Mouse (Mus musculus) heart, embryonic 11.5 days (tissue): ENCODE data around the gene Rspo4. TPM values are rescaled to one million over a fixed set of nuclear protein-coding genes. Genes with fewer than 3 reads are reported as not detected.

Experiments used
- ATAC-seq: fragments of 200-750 bp; cut with Nextera tagmentation; replicated peaks from 2 replicates; pipeline ENCODE4 v1.8.0; 2017; ENCODE audit warnings: moderate library complexity; ENCODE audit not compliant: insufficient number of reproducible peaks, low FRiP score, low TSS enrichment
- H3K27ac ChIP-seq: fragments of 300-500 bp; sonication (generic); 2 replicates; pipeline ENCODE4 v1.5.1; 2014; ENCODE audit warnings: mild to moderate bottlenecking, low read depth, low read length
- H3K27me3 ChIP-seq: fragments of 300-500 bp; sonication (generic); 2 replicates; pipeline ENCODE4 v1.6.1; 2014; ENCODE audit warnings: mild to moderate bottlenecking, low read length, mixed read lengths; ENCODE audit not compliant: control insufficient read depth, insufficient read depth
- H3K36me3 ChIP-seq: fragments of 300-500 bp; sonication (generic); 2 replicates; pipeline ENCODE4 v1.6.1; 2014; ENCODE audit warnings: mild to moderate bottlenecking, low read length, moderate library complexity, mixed read lengths; ENCODE audit not compliant: control insufficient read depth, insufficient read depth
- H3K4me1 ChIP-seq: fragments of 300-500 bp; sonication (generic); 2 replicates; pipeline ENCODE4 v1.6.1; 2014; ENCODE audit warnings: low read length; ENCODE audit not compliant: control insufficient read depth, insufficient read depth
- H3K4me2 ChIP-seq: fragments of 300-500 bp; sonication (generic); 2 replicates; pipeline ENCODE4 v1.6.1; 2014; ENCODE audit warnings: mild to moderate bottlenecking, moderate library complexity
- H3K4me3 ChIP-seq: fragments of 300-500 bp; sonication (generic); 2 replicates; pipeline ENCODE4 v1.5.1; 2014; ENCODE audit warnings: low read depth, low read length
- H3K9ac ChIP-seq: fragments of 300-500 bp; sonication (generic); 2 replicates; pipeline ENCODE4 v1.6.1; 2014; ENCODE audit warnings: mild to moderate bottlenecking, low read depth, low read length, moderate library complexity
- H3K9me3 ChIP-seq: fragments of 300-500 bp; sonication (generic); replicated peaks from 2 replicates; pipeline ENCODE4 v1.6.1; 2016; ENCODE audit warnings: low read length; ENCODE audit not compliant: control insufficient read depth
- WGBS: fragments of 180-500 bp; shearing (Covaris S2); extraction: QIAGEN DNeasy Blood & Tissue Kit; methylation state at CpG from one replicate; pipeline ENCODE4 v1.1.7; 2014; ENCODE audit not compliant: insufficient replicate concordance; 5-methylcytosine and 5-hydroxymethylcytosine counted together
- polyA plus RNA-seq: library from polyadenylated mRNA; unstranded; fragments of >200 nt; fragmentation: Nextera tagmentation; extraction: Ambion mirVana; gene quantifications from 2 replicates; pipeline ENCODE4 v1.2.1, GENCODE M21; 2014

The Rspo4 gene
- polyA plus RNA-seq, 1 experiment from 2014 or later: 0.10 TPM

DNA sequence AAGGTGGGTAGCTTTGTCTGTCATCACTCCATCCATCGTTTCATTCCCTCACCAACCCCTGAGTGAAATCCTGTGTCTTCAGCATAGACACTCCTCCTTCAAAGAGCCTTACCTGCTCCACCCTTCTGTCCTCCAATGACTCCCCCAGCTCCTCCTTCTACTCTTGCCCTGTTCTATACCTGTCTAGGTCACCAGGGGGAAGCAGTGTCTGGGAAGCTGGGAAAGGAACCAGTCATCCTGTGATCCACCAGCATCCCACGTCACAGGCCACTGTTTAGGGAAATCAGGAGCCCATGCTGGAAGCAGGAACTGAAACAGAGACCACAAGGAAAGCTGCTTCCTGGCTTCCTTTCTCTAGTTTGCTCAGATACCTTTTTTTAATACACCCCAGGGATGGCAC, 37.0 kb downstream of the Rspo4 start:
- Histone ChIP-seq H3K36me3 (no peaks in the 10 kb centered on the region), H3K4me1 (no peaks in the 10 kb centered on the region), H3K4me3 (no peak overlapping the region), H3K27me3 (no peaks in the 10 kb centered on the region), H3K9me3 (no peaks in the 10 kb centered on the region), H3K4me2 (no peak overlapping the region), H3K9ac (no peak overlapping the region), H3K27ac (no peak overlapping the region)
- 52% methylated on average over 2 of the region's 2 CpGs for WGBS
- ATAC-seq: no peak

DNA sequence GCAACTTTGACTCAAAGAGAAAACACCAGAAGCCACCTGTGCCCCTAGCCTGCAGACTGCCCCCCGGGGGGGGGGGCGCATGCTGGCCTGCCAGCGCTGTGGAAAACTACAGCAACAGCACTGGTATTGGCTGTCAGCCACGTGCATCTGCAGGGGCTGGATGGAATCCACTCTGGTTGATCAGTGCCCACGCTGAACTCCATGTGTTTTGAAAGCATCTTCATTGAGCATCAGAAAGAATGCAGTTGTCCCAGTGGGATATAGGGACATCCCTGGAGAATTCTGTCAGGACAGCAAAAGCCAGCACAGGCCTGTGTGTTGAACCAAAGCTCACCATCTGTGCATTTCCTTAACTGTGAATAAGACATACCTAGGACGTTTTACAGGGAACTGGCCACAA, 48.3 kb downstream of the Rspo4 start:
- H3K27me3 ChIP-seq: peaks cover 3% of the 10 kb centered on the region; the same call in 1 of the 2 replicates
- H3K9me3 ChIP-seq: no peaks in the 10 kb centered on the region
- 58% methylated on average over 6 of the region's 6 CpGs for WGBS
- 0 out of 2 replicates have a peak, but pooled peaks cover 3% of the 10 kb centered on the region for H3K4me1 ChIP-seq
- no peaks in the 10 kb centered on the region for H3K36me3 ChIP-seq
- H3K4me3 ChIP-seq: no peak overlapping the region
- no peak overlapping the region for H3K27ac ChIP-seq
- H3K9ac ChIP-seq: no peak overlapping the region
- no peak overlapping the region for H3K4me2 ChIP-seq
- no peak for ATAC-seq

DNA sequence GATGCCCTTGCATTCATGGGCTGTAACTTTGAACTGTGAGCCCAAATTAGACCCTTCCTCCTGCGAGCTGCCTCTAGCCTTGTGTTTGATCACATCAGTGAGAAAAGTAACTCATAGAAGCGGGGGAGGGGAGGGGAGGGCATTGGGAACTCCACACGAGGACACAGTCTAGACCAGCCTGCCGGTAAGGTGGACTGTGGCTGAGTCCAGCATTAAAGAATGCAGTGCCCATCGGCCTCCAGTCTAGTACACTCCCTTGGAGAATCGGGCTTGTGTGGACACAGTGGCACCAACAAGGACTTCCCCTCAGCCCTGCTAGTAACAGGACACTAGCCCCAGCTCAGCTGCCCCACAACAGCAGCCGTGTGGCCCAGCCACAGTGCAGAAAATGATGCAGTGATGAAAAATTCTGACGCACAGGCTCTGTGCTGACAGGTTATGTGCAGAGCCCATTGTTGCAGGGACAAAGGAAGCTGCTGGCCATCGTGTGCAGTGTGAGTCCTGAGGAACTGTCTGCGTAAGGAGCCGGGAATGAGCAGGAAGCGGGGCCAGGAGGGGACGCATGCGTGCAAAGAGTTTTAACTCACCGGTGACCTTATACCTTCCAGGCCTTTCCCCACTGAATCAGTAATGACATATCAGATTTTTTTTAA, 50.5 kb downstream of the Rspo4 start:
- Histone ChIP-seq H3K4me2 (no peak overlapping the region), H3K27ac (no peak overlapping the region), H3K9me3 (no peaks in the 10 kb centered on the region), H3K4me3 (no peak overlapping the region), H3K9ac (no peak overlapping the region), H3K36me3 (no peaks in the 10 kb centered on the region), H3K4me1 (0 out of 2 replicates have a peak, but pooled peaks cover 3% of the 10 kb centered on the region), H3K27me3 (peaks cover 3% of the 10 kb centered on the region; the same call in 1 of the 2 replicates)
- ATAC-seq: no peak
- WGBS: 51% methylated on average over 15 of the region's 15 CpGs

GRCm38 (mm10) chr2:151894209-151894980, 51.7 kb downstream of the Rspo4 start:
- ATAC-seq: no peak
- Histone ChIP-seq H3K27ac (no peak overlapping the region), H3K9me3 (no peaks in the 10 kb centered on the region), H3K4me1 (0 out of 2 replicates have a peak, but pooled peaks cover 3% of the 10 kb centered on the region), H3K9ac (no peak overlapping the region), H3K27me3 (0 out of 2 replicates have a peak, but pooled peaks cover 3% of the 10 kb centered on the region), H3K36me3 (no peaks in the 10 kb centered on the region), H3K4me2 (no peak overlapping the region), H3K4me3 (no peak overlapping the region)
- 67% methylated on average over 8 of the region's 8 CpGs for WGBS

DNA sequence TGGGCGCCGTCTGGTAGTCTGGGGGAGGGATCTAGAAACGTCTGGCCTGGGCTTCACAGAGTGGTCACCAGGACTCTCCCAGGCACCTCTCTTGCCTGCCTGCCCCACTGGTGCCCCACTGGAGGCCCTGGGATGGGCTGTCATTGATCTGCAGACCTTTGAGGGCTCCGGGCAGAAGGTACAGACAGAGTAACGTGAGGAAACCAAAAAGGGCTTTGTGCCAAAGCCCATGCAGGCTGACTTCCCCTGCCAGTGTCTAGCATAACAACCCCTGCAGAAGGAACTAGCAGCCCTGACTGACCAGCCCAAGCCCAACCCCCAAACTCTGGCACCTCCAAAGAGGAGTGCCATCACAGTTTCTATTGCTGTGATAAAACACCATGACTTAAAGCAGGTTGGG, 53.2 kb downstream of the Rspo4 start:
- Histone ChIP-seq H3K36me3 (no peaks in the 10 kb centered on the region), H3K9me3 (no peaks in the 10 kb centered on the region), H3K4me3 (no peak overlapping the region), H3K27ac (no peak overlapping the region), H3K9ac (no peak overlapping the region), H3K27me3 (0 out of 2 replicates have a peak, but pooled peaks cover 3% of the 10 kb centered on the region), H3K4me2 (no peak overlapping the region), H3K4me1 (0 out of 2 replicates have a peak, but pooled peaks cover 3% of the 10 kb centered on the region)
- ATAC-seq: no peak
- 79% methylated on average over 5 of the region's 5 CpGs for WGBS

DNA sequence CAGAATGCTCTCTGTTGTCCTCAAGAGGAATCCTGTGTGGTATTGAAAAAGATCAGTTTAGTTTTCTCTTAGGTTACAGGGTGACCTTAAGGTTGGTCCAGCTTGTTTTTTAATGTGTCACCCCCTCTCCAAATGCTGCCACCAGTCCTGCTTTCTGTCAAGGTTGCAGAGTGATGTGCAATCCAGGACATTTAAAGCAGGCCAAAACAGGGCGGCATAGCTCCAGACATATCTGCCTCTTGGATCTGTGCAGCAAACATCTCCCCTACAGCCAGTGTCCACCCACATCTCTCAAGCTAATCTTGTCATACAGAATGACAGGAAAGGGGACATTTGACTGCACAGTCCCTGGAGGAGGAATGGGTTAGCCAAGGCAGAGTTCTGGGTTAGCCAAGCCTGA, 55.4 kb downstream of the Rspo4 start:
- Histone ChIP-seq H3K36me3 (no peaks in the 10 kb centered on the region), H3K4me1 (0 out of 2 replicates have a peak, but pooled peaks cover 3% of the 10 kb centered on the region), H3K27ac (no peak overlapping the region), H3K4me3 (no peak overlapping the region), H3K27me3 (no peaks in the 10 kb centered on the region), H3K9me3 (no peaks in the 10 kb centered on the region), H3K4me2 (no peak overlapping the region), H3K9ac (no peak overlapping the region)
- 69% methylated on average over 1 of the region's 1 CpGs for WGBS
- no peak for ATAC-seq

GRCm38 (mm10) chr2:151900845-151901244, 58.1 kb downstream of the Rspo4 start:
- 58% methylated on average over 4 of the region's 4 CpGs for WGBS
- Histone ChIP-seq H3K4me1 (no peaks in the 10 kb centered on the region), H3K9me3 (no peaks in the 10 kb centered on the region), H3K27ac (no peak overlapping the region), H3K9ac (no peak overlapping the region), H3K4me2 (no peak overlapping the region), H3K4me3 (no peak overlapping the region), H3K36me3 (no peaks in the 10 kb centered on the region), H3K27me3 (no peaks in the 10 kb centered on the region)
- ATAC-seq: no peak

GRCm38 (mm10) chr2:151903267-151903666, 60.5 kb downstream of the Rspo4 start:
- H3K4me3 ChIP-seq: no peak overlapping the region
- H3K9ac ChIP-seq: no peak overlapping the region
- WGBS: 87% methylated on average over 6 of the region's 6 CpGs
- H3K9me3 ChIP-seq: no peaks in the 10 kb centered on the region
- H3K4me2 ChIP-seq: no peak overlapping the region
- no peak for ATAC-seq
- no peak overlapping the region for H3K27ac ChIP-seq
- H3K36me3 ChIP-seq: no peaks in the 10 kb centered on the region
- no peaks in the 10 kb centered on the region for H3K27me3 ChIP-seq
- no peaks in the 10 kb centered on the region for H3K4me1 ChIP-seq
